Mouse (Mus musculus) liver, embryonic 16.5 days (tissue): Measurements from ENCODE around the gene Sowaha. TPM values are rescaled to one million over a fixed set of nuclear protein-coding genes. Genes with fewer than 3 reads are reported as not detected.

Experiments used
- ATAC-seq: fragments of 200-750 bp; cut with Nextera tagmentation; 2 replicates; pipeline ENCODE4 v1.8.0; 2017; ENCODE audit warnings: low read depth, mild to moderate bottlenecking, moderate number of reproducible peaks, moderate library complexity
- H3K27ac ChIP-seq: fragments of 300-500 bp; sonication (generic); 2 replicates; pipeline ENCODE4 v1.5.1; 2014; ENCODE audit warnings: mild to moderate bottlenecking, low read length
- H3K27me3 ChIP-seq: fragments of 300-500 bp; sonication (generic); 2 replicates; pipeline ENCODE4 v1.6.1; 2014; ENCODE audit warnings: low read depth, low read length, mixed read lengths; ENCODE audit not compliant: control insufficient read depth, insufficient read depth
- H3K36me3 ChIP-seq: fragments of 300-500 bp; sonication (generic); 2 replicates; pipeline ENCODE4 v1.6.1; 2014; ENCODE audit warnings: mild to moderate bottlenecking; ENCODE audit not compliant: control insufficient read depth, insufficient read depth
- H3K4me1 ChIP-seq: fragments of 300-500 bp; sonication (generic); 2 replicates; pipeline ENCODE4 v1.6.1; 2014; ENCODE audit warnings: low read depth, low read length, mixed read lengths; ENCODE audit not compliant: control insufficient read depth
- H3K4me2 ChIP-seq: fragments of 300-500 bp; sonication (generic); 2 replicates; pipeline ENCODE4 v1.6.1; 2014; ENCODE audit warnings: low read depth, low read length, mixed read lengths
- H3K4me3 ChIP-seq: fragments of 300-500 bp; sonication (generic); 2 replicates; pipeline ENCODE4 v1.5.1; 2014; ENCODE audit warnings: low read depth, mild to moderate bottlenecking, low read length
- H3K9ac ChIP-seq: fragments of 300-500 bp; sonication (generic); 2 replicates; pipeline ENCODE4 v1.6.1; 2014; ENCODE audit warnings: low read depth, low read length
- H3K9me3 ChIP-seq: fragments of 300-500 bp; sonication (generic); replicated peaks from 2 replicates; pipeline ENCODE4 v1.6.1; 2016; ENCODE audit warnings: low read length; ENCODE audit not compliant: control insufficient read depth
- WGBS: fragments of 180-500 bp; shearing (Covaris S2); extraction: QIAGEN DNeasy Blood & Tissue Kit; methylation state at CpG from one replicate; pipeline ENCODE4 v1.1.7; 2014; ENCODE audit not compliant: insufficient replicate concordance; 5-methylcytosine and 5-hydroxymethylcytosine counted together
- polyA plus RNA-seq: library from polyadenylated mRNA; unstranded; fragments of >200 nt; fragmentation: Nextera tagmentation; extraction: Ambion mirVana; gene quantifications from 2 replicates; pipeline ENCODE4 v1.2.1, GENCODE M21; 2015

Gene Sowaha
- polyA plus RNA-seq, result 13.5 and 15.9 TPM in 2 replicates

DNA sequence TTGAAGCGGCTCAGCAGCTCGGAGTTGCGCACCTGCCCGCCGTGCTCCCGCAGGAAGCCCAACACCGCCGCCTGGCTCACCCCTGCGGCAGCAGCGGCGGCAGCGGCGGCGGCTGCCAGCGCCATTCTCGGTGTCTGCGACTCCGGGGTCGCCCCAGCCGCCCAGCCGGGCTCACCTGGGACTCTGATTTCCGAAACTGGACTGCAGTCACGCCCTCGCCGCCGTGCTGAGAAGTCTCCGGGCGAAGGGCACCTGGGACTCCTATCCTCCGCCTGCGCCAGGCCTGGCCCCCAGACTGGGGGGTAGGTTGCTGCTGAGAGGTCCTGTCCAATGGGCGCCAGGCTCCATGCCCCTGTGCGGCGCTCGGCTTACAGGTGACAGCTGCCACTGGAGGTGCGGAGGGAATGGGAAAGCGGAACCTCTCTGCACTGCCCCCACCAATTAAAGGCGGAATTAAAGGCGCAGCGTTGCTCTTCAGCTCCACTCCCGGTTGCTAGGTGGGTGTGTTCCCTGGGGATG is at the start of gene Sowaha, which contains the start of gene Gm9945:
Gene Sowaha, minus strand, starts transcription at position 492 of the 519 bp plus-strand sequence.
Gene Gm9945, plus strand, starts transcription at position 384 of the 519 bp plus-strand sequence.
- Histone ChIP-seq H3K4me3 (peak within 1 kb of the TSS; percentile 82), H3K9me3 (no peaks in the 10 kb centered on the region), H3K27ac (peak within 1 kb of the TSS; percentile 98), H3K9ac (peak within 1 kb of the TSS; percentile 80), H3K36me3 (peaks cover 4% of the 10 kb centered on the region), H3K4me2 (peak within 1 kb of the TSS; percentile 72), H3K27me3 (peaks cover 48% of the 10 kb centered on the region), H3K4me1 (peaks cover 57% of the 10 kb centered on the region)
- WGBS, result under 1% methylated on average over 40 of the region's 40 CpGs
- ATAC-seq, result peak; percentile 64

DNA sequence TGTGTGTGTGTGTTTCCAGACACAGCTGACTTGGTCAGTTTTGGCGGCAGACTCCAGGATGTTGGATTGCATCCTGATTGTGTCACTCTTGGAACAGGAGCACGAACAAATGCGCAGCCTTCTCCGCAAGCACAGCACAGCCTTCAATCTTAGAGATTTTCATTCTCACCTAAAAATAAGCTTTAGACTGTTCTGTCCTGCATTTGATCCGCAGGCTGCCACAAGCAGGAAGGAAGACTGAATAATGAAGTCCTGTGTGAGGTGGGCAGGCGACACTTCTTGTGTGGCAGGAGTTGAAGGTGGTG is 49.1 kb upstream of the Sowaha start:
- no peaks in the 10 kb centered on the region for H3K27me3 ChIP-seq
- no peak overlapping the region for H3K9ac ChIP-seq
- H3K27ac ChIP-seq, result no peak overlapping the region
- H3K4me3 ChIP-seq, result no peak overlapping the region
- peaks cover 5% of the 10 kb centered on the region for H3K36me3 ChIP-seq
- WGBS, result 64% methylated on average over 6 of the region's 6 CpGs
- no peaks in the 10 kb centered on the region for H3K9me3 ChIP-seq
- H3K4me1 ChIP-seq, result peaks cover 16% of the 10 kb centered on the region
- H3K4me2 ChIP-seq, result no peak overlapping the region
- no peak for ATAC-seq

- Histone ChIP-seq H3K4me3 (no peak overlapping the region), H3K9ac (no peak overlapping the region), H3K27ac (no peak overlapping the region), H3K4me2 (no peak overlapping the region), H3K36me3 (peaks cover 2% of the 10 kb centered on the region), H3K27me3 (no peaks in the 10 kb centered on the region), H3K9me3 (no peaks in the 10 kb centered on the region), H3K4me1 (peaks cover 16% of the 10 kb centered on the region)
- WGBS, result 49% methylated on average over 9 of the region's 9 CpGs
- ATAC-seq, result 0 out of 2 replicates have a peak, but pooled peaks have one; percentile 14
These were observed 48.6 kb upstream of the Sowaha start for GRCm38 (mm10) chr11:53528397-53529252.

DNA sequence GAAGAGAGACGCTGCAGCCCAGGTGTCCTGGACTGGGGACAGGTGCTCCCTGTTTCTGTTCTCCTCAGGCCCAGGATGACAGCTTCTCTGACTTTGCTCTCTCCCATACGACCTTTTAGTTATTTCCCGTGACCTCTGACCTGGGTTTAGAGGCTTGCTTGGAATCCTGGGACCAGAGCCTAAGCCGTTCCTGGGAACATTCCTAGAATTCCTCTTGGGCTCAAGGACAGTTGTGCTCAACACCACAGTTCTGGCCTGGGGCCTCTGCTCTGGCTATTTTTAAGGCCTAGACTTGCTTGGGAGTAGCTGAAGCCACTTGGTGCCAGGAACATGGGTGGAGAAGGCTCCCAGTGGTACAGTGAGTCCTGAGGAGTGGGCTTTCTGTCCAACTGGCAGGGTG is 45.4 kb upstream of the Sowaha start:
- no peak for ATAC-seq
- no peak overlapping the region for H3K4me2 ChIP-seq
- H3K4me1 ChIP-seq, result peaks cover 39% of the 10 kb centered on the region
- no peak overlapping the region for H3K9ac ChIP-seq
- H3K4me3 ChIP-seq, result no peak overlapping the region
- H3K9me3 ChIP-seq, result no peaks in the 10 kb centered on the region
- H3K36me3 ChIP-seq, result no peaks in the 10 kb centered on the region
- H3K27me3 ChIP-seq, result no peaks in the 10 kb centered on the region
- 77% methylated on average over 4 of the region's 4 CpGs for WGBS
- no peak overlapping the region for H3K27ac ChIP-seq

GRCm38 (mm10) chr11:53524905-53525304 is 44.8 kb upstream of the Sowaha start:
- no peak overlapping the region for H3K4me2 ChIP-seq
- no peaks in the 10 kb centered on the region for H3K9me3 ChIP-seq
- peaks cover 42% of the 10 kb centered on the region for H3K4me1 ChIP-seq
- no peaks in the 10 kb centered on the region for H3K27me3 ChIP-seq
- H3K36me3 ChIP-seq, result no peaks in the 10 kb centered on the region
- H3K27ac ChIP-seq, result no peak overlapping the region
- H3K4me3 ChIP-seq, result no peak overlapping the region
- no peak for ATAC-seq
- 59% methylated on average over 6 of the region's 6 CpGs for WGBS
- no peak overlapping the region for H3K9ac ChIP-seq

GRCm38 (mm10) chr11:53523545-53524405 is 43.7 kb upstream of the Sowaha start:
- H3K4me1 ChIP-seq, result peaks cover 50% of the 10 kb centered on the region
- no peak for ATAC-seq
- H3K4me3 ChIP-seq, result no peak overlapping the region
- no peak overlapping the region for H3K4me2 ChIP-seq
- H3K36me3 ChIP-seq, result no peaks in the 10 kb centered on the region
- WGBS, result 78% methylated on average over 14 of the region's 14 CpGs
- no peaks in the 10 kb centered on the region for H3K27me3 ChIP-seq
- no peak overlapping the region for H3K9ac ChIP-seq
- no peaks in the 10 kb centered on the region for H3K9me3 ChIP-seq
- no peak overlapping the region for H3K27ac ChIP-seq

DNA sequence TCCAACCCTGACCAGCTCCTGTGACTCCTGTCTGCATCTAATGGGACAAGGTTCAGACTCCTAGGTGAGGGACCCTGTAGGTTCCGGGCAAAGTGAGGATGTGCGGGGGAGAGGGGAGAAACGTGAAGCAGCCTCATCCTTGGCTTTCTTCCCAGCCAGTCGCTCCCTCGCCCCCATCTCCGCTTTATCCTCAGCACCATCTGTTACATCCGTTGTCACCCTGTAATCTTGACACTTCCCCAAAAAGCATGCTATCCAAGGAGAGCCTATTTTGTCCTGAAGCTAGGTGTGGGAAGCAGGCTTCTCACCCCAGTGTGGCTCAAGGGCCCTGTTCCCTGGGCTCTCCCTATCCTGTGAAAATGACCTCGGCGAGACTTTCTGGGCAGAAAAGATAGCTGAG is 42.9 kb upstream of the Sowaha start:
- peak overlapping the region; percentile 10; the same call in 1 of the 2 replicates for H3K9ac ChIP-seq

DNA sequence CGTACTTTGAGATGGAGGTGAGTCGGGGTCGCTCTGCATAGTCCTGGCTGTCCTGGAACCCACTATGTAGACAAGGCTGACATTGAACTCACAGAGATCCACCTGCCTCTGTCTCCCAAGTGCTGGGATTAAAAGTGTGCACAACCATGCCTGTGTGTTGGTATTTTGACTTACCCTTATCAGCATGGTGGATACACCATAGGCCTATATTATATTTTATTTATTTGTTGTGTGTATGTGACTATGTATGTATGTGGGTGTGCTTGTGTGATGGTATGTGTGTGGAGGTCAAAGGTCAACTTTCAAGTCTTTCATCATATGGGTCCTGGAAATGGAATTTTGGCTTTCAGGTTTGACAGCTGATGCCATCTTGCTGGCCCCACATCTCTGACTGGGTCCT is 42.3 kb upstream of the Sowaha start:
- Histone ChIP-seq H3K27me3 (no peaks in the 10 kb centered on the region), H3K27ac (peak overlapping the region; percentile 89), H3K9ac (peak overlapping the region; percentile 90), H3K4me3 (peak overlapping the region; percentile 84), H3K36me3 (no peaks in the 10 kb centered on the region), H3K9me3 (no peaks in the 10 kb centered on the region), H3K4me2 (peak overlapping the region; percentile 95), H3K4me1 (peaks cover 54% of the 10 kb centered on the region)
- WGBS, result 84% methylated on average over 3 of the region's 3 CpGs
- no peak for ATAC-seq

More for the DNA sequence above, 42.9 kb upstream of the Sowaha start:
- no peak for ATAC-seq
- WGBS, result 57% methylated on average over 9 of the region's 9 CpGs
- Histone ChIP-seq H3K36me3 (no peaks in the 10 kb centered on the region), H3K27me3 (no peaks in the 10 kb centered on the region), H3K27ac (no peak overlapping the region), H3K4me1 (peaks cover 54% of the 10 kb centered on the region), H3K4me2 (peak overlapping the region; percentile 95), H3K4me3 (no peak overlapping the region), H3K9me3 (no peaks in the 10 kb centered on the region)
